Mouse (Mus musculus) left cerebral cortex, postnatal 36 days (tissue): ENCODE data around the gene Scgb1b19. TPM values are rescaled to one million over a fixed set of nuclear protein-coding genes. Genes with fewer than 3 reads are reported as not detected.
"Not testable (repeated sequence)": the region's sequence is repeated elsewhere in the genome, so short reads cannot be mapped to it uniquely, and the experiment has no call there.

Source experiments
- DNase-seq, 2 experiments: peaks; one replicate each; pipeline ENCODE4 v3.0.0; 2021 to 2022; ENCODE audit warnings: low spot score in 2 of 2, mixed read lengths in 1 of 2
- intact Hi-C: fragments of 180-260 bp; cut with DNase I; formaldehyde crosslinking; loops from one replicate; pipeline ENCODE4 v1.15.1; 2025
- total RNA-seq, 2 experiments: library from RNA; stranded (reverse); gene quantifications; 2 replicates each; pipeline ENCODE4 v1.2.3; 2021

Scgb1b19 gene
- total RNA-seq = not detected

- intact Hi-C loops = not testable (repeated sequence)
Observed at GRCm38 (mm10) chr7:33286991-33287390, at the start of gene Scgb1b19. Gene Scgb1b19, plus strand, starts transcription at chr7:33287291.

GRCm38 (mm10) chr7:33280238-33280637 lies 6.9 kb upstream of the Scgb1b19 start, which contains the start of gene Scgb2b19:
Gene Scgb2b19, minus strand, starts transcription at chr7:33280338.
- intact Hi-C loops, DNase-seq: not testable (repeated sequence)

More at GRCm38 (mm10) chr7:33286991-33287390, at the start of gene Scgb1b19:
- not testable (repeated sequence) for DNase-seq

Other genes with a start within 250 kb of the Scgb1b19 start
- gene Scgb2b17, start 230.7 kb upstream of the Scgb1b19 start, total RNA-seq = not detected
- gene Scgb1b17, start 223.8 kb upstream of the Scgb1b19 start, total RNA-seq = not detected
- not detected for gene Scgb2b18, start 113.4 kb upstream of the Scgb1b19 start, total RNA-seq
- gene Scgb1b18, start 101.7 kb upstream of the Scgb1b19 start, total RNA-seq = not detected
- not detected for gene Scgb2b19, start 7.0 kb upstream of the Scgb1b19 start, total RNA-seq
- not detected for gene Scgb2b20, start 79.0 kb downstream of the Scgb1b19 start, total RNA-seq
- gene Scgb1b20, start 85.9 kb downstream of the Scgb1b19 start, total RNA-seq = not detected
- gene Scgb2b21, start 233.2 kb downstream of the Scgb1b19 start, total RNA-seq = not detected